Mouse (Mus musculus): ENCODE measurements around the gene Gna15.
A peak's percentile ranks its signal among the peaks of the same experiment; 100 is the strongest.

Gene Gna15

DNA sequence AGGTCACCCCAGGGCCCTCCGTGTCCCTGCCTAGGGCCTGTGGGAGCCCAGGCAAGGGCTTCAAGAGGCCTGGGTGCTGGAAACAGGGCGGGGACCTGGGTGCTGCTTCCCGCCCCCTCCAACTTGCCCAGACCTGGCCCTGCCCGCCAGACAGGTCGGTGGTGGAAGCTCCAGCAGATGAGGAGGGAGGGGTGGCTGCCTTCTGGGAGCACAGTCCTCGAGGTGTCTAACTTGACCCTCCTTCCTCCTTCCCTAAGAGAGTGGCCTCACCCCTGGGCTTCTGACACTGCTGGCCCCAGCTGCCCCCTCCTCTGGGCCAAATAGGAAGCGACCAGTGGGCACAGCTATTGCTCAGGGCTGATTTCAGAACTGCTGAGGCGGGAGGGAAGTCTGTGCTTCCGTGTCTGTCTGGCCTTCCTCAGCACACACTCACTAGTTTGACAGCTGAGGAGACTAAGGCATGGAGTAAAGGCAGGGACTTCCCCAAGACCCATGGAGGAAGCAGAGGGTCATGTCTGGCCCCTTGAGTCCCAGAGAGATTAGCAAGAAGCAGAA is at the start of gene Gna15:
TSS of gene Gna15 (minus strand) at position 175 of the 555 bp plus-strand sequence.
- no peak for DNase-seq

DNA sequence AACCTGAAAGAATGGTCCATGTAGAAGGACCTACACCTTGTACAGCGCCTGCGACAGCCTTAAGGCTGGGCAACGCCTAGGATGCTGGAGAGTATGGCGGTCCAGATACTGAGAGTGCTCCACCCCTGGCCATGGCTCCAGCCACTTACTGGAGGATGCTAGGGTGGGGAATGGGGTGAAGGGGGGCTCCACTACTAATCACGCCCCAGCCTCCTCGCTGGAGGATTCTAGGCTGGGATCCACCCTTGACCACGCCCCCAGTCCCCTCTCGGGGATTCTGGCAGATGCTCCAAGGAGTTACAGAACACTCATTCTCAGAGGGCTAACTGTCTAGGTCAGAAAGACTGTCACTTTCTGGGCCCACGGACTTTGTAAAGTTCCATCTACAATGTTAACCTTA is 49.0 kb upstream of the Gna15 start:
- DNase-seq, result peak; percentile 62 to 67

DNA sequence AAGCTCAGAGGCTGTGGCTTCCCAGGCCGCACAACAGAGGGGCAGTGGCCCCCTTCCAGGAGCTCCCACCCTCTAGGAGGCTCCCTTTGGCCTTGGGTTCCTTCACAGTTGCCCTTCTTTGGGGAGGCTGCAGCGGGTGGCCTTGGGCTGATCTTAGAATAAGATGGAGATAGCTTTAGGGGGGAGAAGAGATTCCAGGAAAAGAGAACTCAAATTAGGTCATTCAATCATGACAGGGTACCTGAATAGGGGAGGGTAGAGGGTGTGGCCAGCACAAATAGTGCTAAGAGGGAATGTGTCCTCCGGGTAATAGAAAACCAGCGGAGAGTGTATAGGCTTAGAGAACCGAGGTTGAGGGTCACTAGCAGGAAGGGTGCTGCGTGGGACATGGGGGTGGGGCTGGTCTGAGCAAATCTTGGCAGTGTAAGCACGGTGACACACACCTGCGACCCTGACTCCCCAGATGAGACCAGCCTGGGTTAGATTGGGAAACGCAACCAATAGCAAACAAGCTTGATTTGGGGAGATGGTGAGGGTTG is 48.2 kb upstream of the Gna15 start:
- DNase-seq, result peak in 1 of 2 experiments; percentile 57

DNA sequence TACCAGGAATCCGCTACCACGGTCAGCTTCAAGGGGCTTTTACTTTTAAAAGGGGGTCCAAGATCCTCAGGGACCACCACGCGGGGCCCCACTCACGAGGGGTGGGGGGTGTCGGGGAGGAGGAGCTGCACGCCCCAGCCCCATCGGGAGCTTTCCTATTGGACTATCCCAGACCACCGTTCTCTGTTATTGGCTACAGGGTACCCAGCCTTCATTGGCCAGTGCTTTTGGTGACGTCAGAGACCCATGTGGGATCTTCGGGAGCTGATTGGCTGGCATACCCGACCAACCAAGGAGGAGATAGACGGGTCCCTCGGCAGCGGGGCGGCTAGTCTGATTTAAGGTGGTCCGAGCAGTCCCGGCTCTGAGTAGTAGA is 47.5 kb upstream of the Gna15 start:
- peak; percentile 100 for DNase-seq

DNA sequence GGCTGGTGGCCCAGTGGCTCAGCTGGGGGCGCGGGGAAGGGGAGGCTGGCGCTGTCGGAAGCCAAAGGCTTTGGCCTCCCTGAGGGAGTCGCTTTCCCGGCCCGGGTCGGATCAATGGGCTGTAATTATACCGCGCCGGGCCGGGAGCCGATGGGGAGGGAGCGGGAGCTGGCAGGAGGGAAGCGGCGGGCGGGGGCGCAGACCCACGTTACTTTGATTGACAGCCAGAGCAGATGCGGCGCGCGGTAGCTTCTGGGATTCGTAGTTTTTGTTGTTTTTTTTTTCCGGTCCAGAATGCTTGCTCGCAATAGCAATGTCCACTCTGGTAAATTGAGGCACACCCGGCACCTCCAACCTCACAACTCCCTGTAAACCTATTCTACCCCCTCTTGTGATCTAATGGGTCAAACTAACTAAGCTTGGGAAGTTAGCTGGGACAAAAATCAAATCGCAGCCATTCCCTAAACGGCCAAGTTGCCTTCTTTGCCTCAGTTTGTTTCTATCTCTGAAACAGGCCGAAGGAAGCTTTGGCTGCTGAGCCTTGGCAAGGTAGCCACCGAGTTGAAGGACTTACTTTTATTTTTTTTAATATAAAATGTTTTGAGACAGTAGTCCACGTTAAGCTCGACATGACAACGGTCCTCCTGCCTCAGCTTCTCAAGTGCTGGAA is 46.9 kb upstream of the Gna15 start:
- DNase-seq, result peak; percentile 99

DNA sequence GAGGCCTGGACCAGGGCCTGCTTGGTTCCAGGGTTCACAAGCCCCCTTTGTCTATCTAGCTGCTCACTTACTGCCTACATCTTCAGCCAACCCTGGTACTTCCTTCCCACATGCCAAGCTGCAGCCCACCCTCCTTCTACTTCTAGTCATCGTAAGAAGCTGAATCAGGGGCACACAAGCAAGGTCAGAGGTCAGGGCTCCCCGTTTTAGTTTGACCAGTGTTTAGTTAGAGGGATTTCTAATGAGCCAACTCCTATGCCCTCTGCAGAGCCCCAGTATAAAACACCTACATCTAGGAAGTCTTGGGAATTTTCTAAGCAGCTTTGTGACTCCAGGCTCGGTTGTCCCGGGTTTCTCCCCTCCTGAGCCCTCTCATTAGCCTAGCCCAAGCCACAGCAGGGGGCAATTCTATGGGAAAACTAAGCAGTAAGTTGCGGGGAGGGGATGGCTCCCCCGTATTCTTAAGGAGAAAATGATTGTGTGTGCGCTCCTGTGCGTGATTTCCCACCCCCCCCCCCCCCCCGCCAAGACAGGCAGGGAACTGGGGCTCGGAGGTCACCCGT is 46.3 kb upstream of the Gna15 start:
- DNase-seq, result no peak

DNA sequence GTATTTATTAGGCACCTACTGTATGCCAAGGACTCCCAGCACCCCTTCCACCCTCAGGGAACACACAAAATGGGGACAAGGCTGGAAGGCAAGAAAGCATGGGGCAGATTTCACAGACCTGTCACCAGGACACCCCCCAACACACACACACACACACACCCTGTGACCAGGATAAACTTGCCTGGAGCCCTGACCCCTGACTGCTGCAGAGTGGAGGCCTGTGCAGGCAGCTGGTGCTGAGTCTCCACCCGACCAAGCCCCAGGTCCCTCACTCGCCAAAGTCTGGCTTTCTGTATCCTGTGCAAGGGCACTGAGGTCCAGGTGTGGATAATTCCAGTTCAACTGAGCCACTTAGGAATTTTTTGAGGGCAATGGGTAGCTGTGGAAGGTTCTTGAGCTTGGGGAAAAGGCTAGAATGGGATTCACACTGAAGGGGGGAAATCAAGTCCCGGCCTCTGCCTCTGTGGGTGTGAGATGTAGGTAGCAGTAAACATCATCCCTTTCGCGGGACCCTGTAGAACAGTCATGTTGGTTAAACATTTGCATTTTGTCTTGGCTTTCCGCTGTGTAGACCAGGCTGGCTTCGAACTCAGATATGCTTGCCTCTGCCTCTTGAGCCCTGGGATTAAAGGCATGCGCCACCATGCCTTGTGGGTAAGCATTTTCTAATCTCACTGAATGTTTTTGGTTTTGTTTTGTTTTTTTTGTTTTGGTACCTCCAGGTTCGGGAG is 45.6 kb upstream of the Gna15 start:
- no peak for DNase-seq

DNA sequence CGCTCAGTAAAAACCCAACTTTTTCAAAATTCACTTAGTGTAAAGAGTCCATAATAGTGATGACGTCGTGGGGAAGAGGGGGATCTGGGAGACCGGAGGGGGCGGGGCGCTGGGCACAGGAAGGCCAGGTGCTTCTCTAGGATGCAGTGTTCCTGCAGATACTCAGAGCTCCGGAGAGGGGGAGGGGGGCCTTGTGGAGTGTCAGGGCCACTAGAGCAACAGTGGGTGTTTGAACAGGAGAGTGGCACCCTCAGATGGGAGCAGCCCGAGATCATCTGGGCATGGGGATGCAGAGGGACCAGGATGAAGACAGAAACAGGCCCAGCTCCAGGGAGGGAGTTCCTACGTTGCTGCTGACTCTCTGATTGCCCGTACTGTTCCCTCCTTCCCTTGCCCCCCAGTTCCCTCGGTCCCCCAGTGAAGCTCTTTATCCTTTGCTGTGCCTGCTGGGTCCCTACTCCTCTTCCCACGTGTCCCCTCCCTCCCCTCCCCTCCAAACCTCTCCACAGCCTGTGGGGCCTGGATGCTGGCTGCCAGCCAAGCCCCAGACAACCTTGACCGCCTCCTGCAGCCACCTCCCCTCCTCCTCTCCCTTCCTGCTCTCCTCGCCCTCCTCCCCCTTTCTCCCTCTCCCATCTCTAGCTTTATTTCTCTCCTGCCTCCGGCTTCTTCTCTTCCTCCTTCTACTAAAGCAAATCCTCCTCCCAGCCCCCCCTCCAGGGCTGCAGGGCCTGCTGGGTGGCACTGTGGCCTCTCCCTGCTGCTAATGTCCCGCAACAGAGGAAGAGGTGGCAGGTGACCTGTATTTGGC is 44.6 kb upstream of the Gna15 start:
- DNase-seq, result peak; percentile 68 to 79

DNA sequence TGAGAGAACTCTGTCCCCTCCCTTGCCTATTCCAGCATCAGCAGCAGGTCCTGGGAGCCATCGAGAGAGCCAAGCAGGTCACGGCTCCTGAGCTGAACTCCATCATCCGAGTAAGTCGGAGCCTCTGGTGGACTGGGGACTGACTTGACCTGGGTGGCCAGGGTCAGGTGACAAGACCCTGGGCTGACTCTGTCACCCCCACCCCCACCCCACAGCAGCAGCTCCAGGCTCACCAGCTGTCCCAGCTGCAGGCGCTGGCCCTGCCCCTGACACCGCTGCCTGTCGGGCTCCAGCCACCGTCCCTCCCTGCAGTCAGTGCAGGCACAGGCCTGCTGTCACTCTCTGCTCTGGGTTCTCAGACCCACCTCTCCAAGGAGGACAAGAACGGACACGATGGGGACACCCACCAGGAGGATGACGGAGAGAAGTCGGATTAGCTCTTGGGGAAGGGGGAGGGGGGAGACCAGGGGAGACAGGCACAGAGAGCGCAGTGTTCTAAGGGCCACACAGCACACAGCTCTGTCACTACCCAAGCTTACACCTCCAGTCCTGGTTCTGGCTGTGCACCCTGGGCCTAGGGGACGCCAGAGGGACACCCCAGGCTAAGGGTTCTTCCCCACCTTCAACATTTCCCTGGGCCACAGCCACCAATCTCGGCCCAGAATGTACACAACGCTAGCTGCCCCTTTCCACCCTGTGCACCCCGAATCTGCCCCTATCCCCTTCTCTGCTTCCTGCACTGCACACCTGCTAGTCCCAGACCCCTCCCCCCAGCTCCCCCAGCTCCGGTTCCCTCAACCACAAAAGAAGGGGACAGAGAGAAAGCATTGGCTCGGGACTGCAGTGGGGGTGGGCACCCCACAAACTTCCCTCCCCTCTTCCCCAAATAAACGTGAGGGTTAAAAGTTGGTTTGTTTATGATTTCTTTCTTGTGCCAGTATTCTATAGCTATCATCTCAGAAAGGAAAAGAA is 41.5 kb upstream of the Gna15 start:
- DNase-seq, result no peak

DNA sequence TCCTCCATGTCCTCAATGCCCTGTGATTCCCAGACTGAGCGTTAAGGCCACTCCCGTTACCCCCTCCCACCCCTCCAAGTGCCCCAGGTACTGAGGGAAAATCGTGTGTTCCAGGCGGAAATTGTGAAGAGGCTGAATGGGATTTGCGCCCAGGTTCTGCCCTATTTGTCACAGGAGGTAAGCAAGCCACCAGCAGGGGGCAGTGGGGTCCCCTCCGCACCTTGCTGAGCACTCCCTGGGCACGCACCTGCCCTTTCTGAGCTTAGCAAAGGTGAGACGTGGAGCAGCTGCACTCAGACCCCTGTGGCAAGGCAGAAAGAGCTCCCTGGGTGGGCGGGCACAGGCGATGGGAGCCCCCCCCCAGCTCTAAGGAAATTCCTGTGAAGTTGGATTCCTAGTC is 40.7 kb upstream of the Gna15 start:
- DNase-seq, result peak; percentile 73 to 78

DNA sequence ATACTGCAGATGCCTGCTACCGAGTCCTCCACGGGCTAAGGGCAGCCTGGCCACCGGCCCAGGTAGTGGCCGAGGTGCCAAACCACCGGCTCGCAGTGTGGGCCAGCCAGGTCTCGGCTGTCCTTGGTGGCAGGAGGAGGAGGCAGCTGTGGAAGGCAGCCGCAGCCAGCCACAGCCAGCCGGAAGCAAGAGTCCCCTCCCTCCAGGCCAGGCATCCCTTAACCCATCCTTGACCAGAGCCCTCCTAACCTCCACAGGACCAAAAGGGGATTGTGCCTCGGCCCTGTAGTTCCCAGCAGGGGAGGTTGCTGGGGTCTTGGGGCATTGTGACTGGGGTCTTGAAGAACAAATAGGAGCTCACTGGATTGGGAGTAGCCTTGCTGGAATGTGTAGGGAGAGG is 40.2 kb upstream of the Gna15 start:
- peak; percentile 83 to 85 for DNase-seq

DNA sequence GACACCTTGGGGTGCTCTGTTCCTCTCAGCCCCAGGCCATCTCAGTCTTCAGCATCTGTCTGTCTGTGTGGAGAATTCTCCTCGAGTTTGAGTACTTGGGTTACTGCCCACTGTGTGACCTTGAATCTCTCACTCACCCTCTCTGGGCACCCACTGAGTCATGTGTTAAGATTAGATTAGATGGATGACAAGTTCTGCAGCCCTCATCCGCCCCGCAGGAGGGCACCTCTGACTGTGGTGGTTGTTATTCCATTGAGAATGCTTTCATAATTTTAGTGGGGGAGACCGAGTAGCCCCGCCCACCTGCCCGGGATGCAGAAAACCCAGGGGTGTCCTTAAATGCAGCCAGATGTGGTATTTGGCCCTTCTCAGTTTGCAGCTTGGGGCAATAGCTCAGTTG is 39.5 kb upstream of the Gna15 start:
- no peak for DNase-seq

DNA sequence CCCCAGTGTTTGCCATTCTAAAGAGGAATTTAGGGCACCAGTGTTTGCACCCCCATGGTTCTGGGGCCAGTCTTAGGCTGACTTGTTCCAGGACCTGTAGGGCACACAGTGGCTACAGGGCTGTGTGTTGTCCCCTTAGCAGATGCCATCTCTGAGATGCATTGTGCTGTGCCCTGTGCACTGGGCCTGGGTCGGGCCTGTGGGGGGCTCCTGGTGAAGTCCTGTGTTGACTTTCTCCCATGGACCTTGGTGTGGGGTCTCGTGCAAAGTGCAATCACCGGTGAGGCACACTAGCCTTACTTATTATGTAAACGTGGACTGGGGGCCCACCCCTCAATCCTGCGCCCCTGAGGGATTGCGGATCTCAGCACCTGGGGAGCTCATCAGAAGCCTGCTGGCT is 38.4 kb upstream of the Gna15 start:
- DNase-seq, result no peak

DNA sequence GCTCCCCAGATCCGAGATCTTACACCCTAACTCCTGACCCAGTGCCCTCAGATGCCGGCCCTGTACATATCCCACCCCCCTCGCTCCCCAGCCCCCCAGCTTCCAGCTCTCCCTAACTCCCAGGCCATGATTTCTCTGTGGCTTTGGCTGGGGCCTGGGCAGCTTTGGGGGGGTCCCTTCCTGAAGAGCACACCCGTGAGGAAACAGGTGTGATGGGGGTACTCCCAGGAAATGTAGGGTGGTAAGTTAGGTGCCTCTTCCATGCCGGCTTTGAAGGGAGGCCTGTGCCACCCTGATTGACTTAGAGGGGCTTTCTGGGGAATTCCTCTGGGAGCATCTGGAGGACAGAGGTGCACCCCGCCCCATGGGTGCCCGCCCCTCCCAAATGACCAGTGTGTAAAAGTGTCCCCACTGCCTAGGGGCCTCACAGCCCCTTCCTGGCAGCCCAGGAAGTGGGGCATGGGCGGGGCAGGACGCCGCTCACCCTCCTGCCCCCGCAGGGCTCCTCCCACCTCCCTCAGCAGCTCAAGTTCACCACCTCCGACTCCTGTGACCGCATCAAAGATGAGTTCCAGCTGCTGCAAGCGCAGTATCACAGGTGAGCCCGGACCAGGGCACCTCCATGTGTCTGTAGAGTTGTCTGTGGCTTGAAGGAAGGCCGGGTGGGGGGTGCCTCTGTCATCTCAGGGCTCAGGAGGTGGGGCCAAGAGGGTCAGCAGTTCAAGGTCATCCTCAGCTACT is 36.9 kb upstream of the Gna15 start:
- DNase-seq, result no peak

DNA sequence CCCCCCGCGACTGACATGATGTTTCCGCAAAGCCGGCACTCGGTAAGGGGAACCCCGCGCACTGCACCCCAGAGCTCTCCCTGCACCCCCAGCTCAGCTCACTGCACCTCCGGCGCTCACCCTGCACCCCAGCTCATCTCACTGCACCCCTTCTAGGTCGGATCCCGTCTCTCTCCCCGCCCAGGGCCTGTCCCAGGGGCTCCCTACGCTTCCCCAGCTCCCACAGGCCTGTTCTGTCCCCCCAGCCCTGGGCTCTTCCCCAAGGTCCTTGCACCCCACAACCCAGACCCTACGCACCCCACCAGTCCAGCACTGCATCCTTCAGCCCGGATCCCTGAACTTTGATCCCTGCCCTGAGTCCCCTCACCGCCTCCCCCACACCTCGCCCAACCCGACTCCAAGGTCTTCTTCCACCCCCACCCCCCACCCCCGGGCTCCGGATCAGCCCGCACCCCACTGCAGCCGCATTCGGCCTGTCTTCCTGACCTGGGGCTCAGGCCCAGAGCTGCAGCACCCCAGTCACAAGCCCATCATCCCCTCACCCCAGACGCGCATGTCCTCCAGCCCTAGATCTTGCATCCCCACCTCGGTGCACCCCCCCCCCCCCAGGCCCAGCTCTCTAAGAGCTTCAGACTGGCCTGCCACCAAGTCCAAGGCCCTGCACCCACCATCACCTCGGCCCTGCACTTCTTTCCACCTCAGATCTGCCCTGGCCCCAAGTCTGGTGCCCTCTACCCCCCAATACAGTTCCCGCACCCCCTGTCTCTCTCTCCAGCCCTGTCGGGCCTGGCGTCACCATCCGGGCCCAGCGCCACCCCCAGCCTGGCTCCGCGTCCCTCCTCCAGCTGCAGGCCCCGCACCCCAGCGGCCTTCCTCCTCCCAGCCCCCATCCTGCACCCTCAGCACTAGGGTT is 35.9 kb upstream of the Gna15 start:
- DNase-seq, result peak; percentile 83 to 84

DNA sequence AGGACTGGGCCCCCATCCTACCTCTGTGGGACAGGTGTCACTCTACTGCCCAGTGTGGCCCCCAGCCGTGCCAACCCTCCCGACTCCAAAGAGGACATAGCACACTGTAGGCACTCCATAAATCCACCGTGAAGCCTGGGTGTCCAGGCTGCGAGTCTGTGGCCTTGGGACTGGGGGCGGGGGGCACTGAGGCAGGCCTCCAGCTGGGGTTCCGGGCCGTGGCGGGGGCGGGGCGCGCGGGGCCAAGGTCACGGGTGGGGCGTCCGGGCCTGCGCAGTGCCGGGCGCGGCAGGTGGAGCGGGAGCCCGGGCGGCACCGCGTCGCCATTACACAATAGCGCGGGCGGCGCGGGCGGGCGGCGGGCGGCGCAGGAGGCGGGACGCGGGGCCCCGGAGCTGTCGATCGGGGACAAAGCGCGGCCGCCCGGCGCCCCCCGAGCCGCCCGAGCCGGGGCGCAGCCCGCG is 35.2 kb upstream of the Gna15 start, which contains the start of gene Aes:
TSS of gene Aes (plus strand) at position 326 of the 464 bp plus-strand sequence.
- peak; percentile 87 to 91 for DNase-seq

DNA sequence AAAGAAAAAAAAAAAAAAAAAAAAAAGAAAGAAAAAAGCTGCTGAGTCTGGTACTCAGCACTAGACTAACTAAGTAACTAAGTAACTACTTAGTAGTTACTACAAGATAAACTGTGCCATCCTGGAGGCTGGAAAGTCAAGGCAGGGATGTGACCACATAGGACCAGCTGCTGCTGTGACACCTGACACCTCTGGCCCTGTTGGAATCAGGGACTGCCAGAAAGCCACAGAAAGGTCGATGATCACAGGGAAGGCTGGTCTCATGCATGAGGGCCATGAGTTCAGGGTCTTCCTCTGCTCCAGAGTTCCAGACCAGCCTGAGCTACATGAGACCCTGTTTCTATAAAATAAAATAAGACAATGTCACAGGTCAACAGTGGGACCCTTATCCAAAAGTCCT is 33.5 kb upstream of the Gna15 start:
- DNase-seq, result no peak

DNA sequence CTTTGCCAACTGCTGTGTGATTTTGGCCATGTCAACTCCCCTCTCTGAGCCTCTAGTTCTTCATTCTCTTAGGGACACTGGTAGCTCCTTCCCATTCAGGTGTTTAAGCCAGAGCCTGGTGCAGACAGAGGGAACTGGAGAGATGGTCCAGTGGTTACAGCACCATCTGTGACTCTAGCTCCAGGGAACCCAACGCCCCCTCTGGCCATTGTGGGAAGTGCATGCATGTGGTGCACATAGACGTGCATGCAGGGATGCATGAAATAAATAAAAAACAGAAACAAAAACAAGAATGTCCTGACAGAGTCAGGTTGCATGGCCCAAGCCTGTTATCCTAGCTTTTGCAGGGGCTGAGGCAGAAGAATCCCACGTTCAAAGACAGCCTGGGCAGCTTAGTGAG is 32.3 kb upstream of the Gna15 start:
- peak in 1 of 2 experiments; percentile 64 for DNase-seq
